Mouse (Mus musculus) forebrain, embryonic 15.5 days (tissue): ENCODE data around the gene Exoc6. TPM values are rescaled to one million over a fixed set of nuclear protein-coding genes. Genes with fewer than 3 reads are reported as not detected.
"Not testable (repeated sequence)": the region's sequence is repeated elsewhere in the genome, so short reads cannot be mapped to it uniquely, and the experiment has no call there.

Source experiments
- ATAC-seq: fragments of 200-750 bp; cut with Nextera tagmentation; replicated peaks from 2 replicates; pipeline ENCODE4 v1.8.0; 2017; ENCODE audit warnings: mild to moderate bottlenecking, moderate TSS enrichment, moderate library complexity
- H3K27ac ChIP-seq: fragments of 300-500 bp; sonication (generic); replicated peaks from 2 replicates; pipeline ENCODE4 v1.5.1; 2015; ENCODE audit warnings: mild to moderate bottlenecking, inconsistent platforms
- H3K27me3 ChIP-seq: fragments of 300-500 bp; sonication (generic); 2 replicates; pipeline ENCODE4 v1.6.1; 2015; ENCODE audit warnings: inconsistent platforms
- H3K36me3 ChIP-seq: fragments of 300-500 bp; sonication (generic); 2 replicates; pipeline ENCODE4 v1.6.1; 2015; ENCODE audit warnings: mild to moderate bottlenecking, inconsistent platforms
- H3K4me1 ChIP-seq: fragments of 300-500 bp; sonication (generic); 2 replicates; pipeline ENCODE4 v1.6.1; 2015; ENCODE audit warnings: inconsistent platforms
- H3K4me2 ChIP-seq: fragments of 300-500 bp; sonication (generic); replicated peaks from 2 replicates; pipeline ENCODE4 v1.6.1; 2015; ENCODE audit warnings: mild to moderate bottlenecking, inconsistent platforms
- H3K4me3 ChIP-seq: fragments of 300-500 bp; sonication (generic); 2 replicates; pipeline ENCODE4 v1.5.1; 2015; ENCODE audit warnings: mild to moderate bottlenecking, inconsistent platforms
- H3K9ac ChIP-seq: fragments of 300-500 bp; sonication (generic); replicated peaks from 2 replicates; pipeline ENCODE4 v1.6.1; 2015; ENCODE audit warnings: mild to moderate bottlenecking, inconsistent platforms
- H3K9me3 ChIP-seq: fragments of 300-500 bp; sonication (generic); 2 replicates; pipeline ENCODE4 v1.6.1; 2016; ENCODE audit warnings: inconsistent platforms
- WGBS: fragments of 180-500 bp; shearing (Covaris S2); methylation state at CpG from one replicate; pipeline ENCODE4 v1.1.7; 2015; ENCODE audit warnings: mixed read lengths; 5-methylcytosine and 5-hydroxymethylcytosine counted together
- polyA plus RNA-seq: library from polyadenylated mRNA; unstranded; fragments of >200 nt; fragmentation: Nextera tagmentation; extraction: Ambion mirVana; gene quantifications from 2 replicates; pipeline ENCODE4 v1.2.1, GENCODE M21; 2015

The Exoc6 gene
- polyA plus RNA-seq, 1 experiment from 2014 or later = 22.0 TPM

DNA sequence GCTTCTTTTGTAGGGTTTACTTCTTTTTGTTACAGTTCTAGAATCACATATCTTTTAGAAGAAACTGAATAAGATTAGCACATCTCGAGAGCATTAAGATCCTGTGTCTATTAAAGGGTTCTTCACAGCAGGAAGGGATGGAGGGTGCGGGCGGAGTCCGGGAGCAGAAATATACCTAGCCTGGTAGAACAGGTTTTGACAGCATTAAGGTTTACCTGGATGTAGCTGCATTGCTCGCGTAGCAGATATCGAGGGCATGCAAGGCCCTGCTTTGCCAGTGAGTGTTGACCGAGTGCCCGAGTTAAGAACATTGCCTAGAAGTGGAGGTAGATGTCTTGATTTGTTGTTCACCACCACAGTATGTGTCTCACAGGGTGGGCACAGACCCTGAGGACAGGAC lies 5.7 kb upstream of the Exoc6 start:
- no peak overlapping the region for H3K27ac ChIP-seq
- H3K27me3 ChIP-seq = peaks cover 7% of the 10 kb centered on the region; the same call in 1 of the 2 replicates
- no peaks in the 10 kb centered on the region for H3K36me3 ChIP-seq
- no peaks in the 10 kb centered on the region for H3K4me1 ChIP-seq
- 97% methylated on average over 9 of the region's 9 CpGs for WGBS
- ATAC-seq = no peak
- H3K9ac ChIP-seq = no peak overlapping the region
- no peaks in the 10 kb centered on the region for H3K9me3 ChIP-seq
- H3K4me2 ChIP-seq = no peak overlapping the region
- H3K4me3 ChIP-seq = no peak overlapping the region

DNA sequence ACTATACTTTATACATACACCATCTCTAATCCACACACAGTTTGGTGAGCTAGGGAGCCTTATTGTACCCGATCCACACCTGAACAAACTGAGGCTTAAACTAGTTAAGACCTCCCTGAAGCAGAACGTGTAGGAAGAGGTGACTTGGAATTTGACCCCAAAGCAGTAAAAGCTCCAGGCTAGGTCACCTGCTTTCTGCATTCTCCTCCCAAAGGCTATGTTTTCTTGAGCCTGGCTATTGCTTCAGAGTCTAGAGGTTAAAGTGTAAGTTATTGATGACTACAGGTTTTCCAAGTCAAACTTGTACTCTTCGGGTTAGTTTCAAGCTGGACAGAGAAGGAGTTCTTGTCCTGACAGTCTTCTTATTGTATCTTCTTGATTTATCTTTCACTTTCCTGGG lies 5.0 kb upstream of the Exoc6 start:
- no peak overlapping the region for H3K4me2 ChIP-seq
- H3K27ac ChIP-seq = no peak overlapping the region
- H3K9me3 ChIP-seq = no peaks in the 10 kb centered on the region
- no peak for ATAC-seq
- H3K9ac ChIP-seq = no peak overlapping the region
- peaks cover 7% of the 10 kb centered on the region; the same call in 1 of the 2 replicates for H3K27me3 ChIP-seq
- no peaks in the 10 kb centered on the region for H3K4me1 ChIP-seq
- H3K4me3 ChIP-seq = no peak overlapping the region
- no peaks in the 10 kb centered on the region for H3K36me3 ChIP-seq
- 88% methylated on average over 3 of the region's 3 CpGs for WGBS

DNA sequence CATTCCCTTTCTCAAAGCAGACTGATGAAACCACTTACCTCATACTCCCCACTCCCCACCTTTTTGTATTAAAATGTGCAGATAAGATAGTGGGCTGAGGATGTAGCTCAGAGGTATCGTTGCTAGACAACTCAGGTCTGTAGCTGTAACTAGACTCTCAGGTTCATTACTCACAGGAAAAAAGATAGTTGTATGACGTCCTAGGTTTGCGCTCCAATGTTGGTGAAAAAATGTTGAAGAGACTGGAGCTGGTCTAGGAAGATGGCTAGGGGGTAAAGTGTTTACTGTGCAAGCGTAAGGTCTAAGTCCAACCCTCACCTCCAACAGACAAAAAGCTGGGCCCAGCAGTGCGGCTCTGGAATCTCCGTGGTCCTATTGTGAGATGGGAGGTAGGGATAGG lies 4.5 kb upstream of the Exoc6 start:
- ATAC-seq = no peak
- Histone ChIP-seq H3K36me3 (no peaks in the 10 kb centered on the region), H3K9me3 (no peaks in the 10 kb centered on the region), H3K4me3 (no peak overlapping the region), H3K9ac (no peak overlapping the region), H3K27ac (no peak overlapping the region), H3K27me3 (peaks cover 7% of the 10 kb centered on the region; the same call in 1 of the 2 replicates), H3K4me1 (no peaks in the 10 kb centered on the region), H3K4me2 (no peak overlapping the region)
- 92% methylated on average over 6 of the region's 6 CpGs for WGBS

DNA sequence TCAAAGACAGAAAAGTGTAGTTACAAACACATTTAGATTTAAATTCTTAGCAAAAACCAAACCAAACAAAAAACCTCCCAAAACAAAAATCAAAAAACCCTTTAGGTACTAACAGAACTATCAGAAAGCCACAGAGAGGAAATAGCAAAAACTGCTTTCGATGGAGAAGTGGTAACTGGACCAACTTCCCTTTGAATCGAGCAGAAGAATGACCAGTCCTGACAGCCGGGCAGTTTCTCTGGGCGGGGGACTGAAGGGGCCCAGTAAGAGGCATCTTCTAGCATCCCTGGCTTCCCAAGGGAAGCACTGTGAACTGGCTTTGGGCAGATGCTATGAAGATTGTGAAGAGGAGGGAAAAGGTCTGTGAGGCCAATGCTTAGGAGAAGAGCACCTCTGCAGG lies 3.4 kb upstream of the Exoc6 start:
- Histone ChIP-seq H3K4me1 (0 out of 2 replicates have a peak, but pooled peaks cover 3% of the 10 kb centered on the region), H3K27me3 (peaks cover 7% of the 10 kb centered on the region; the same call in 1 of the 2 replicates), H3K9me3 (no peaks in the 10 kb centered on the region), H3K27ac (no peak overlapping the region), H3K4me2 (no peak overlapping the region), H3K9ac (no peak overlapping the region), H3K36me3 (no peaks in the 10 kb centered on the region), H3K4me3 (no peak overlapping the region)
- no peak for ATAC-seq
- WGBS = 76% methylated on average over 4 of the region's 4 CpGs

DNA sequence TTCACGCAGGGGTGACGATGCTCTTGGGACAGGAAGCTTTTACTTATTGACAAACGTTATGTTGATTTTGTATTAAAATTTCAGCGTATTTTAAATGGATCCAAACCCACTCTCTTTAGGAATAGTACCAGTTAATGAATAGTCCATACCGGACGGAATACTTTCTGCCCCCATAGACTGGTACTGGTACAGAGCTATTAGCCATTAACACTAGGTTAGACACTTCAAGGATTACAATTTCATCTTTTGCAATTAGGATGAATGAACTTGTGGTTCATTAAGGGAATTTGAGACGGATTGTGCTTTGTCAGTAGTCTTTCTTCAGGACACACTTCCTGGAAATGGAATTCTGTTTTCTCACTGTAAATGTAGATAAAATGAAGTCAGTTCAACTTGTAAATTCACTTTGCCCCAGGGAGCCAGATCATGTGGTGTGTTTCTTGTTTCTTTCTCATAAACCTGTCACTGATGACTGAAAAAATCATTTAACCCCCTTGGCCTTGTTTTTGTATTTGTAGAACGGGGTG lies 885 bp downstream of the Exoc6 start:
- H3K9me3 ChIP-seq = no peaks in the 10 kb centered on the region
- peak overlapping the region; percentile 70 for H3K4me2 ChIP-seq
- 0 out of 2 replicates have a peak overlapping the region, but pooled peaks have one; percentile 74 for H3K27ac ChIP-seq
- 11% methylated on average over 8 of the region's 8 CpGs for WGBS
- H3K4me1 ChIP-seq = 0 out of 2 replicates have a peak, but pooled peaks cover 3% of the 10 kb centered on the region
- H3K36me3 ChIP-seq = no peaks in the 10 kb centered on the region
- peak overlapping the region; percentile 62 for H3K4me3 ChIP-seq
- H3K27me3 ChIP-seq = peaks cover 7% of the 10 kb centered on the region; the same call in 1 of the 2 replicates
- peak; percentile 46 for ATAC-seq
- H3K9ac ChIP-seq = peak overlapping the region; percentile 77

DNA sequence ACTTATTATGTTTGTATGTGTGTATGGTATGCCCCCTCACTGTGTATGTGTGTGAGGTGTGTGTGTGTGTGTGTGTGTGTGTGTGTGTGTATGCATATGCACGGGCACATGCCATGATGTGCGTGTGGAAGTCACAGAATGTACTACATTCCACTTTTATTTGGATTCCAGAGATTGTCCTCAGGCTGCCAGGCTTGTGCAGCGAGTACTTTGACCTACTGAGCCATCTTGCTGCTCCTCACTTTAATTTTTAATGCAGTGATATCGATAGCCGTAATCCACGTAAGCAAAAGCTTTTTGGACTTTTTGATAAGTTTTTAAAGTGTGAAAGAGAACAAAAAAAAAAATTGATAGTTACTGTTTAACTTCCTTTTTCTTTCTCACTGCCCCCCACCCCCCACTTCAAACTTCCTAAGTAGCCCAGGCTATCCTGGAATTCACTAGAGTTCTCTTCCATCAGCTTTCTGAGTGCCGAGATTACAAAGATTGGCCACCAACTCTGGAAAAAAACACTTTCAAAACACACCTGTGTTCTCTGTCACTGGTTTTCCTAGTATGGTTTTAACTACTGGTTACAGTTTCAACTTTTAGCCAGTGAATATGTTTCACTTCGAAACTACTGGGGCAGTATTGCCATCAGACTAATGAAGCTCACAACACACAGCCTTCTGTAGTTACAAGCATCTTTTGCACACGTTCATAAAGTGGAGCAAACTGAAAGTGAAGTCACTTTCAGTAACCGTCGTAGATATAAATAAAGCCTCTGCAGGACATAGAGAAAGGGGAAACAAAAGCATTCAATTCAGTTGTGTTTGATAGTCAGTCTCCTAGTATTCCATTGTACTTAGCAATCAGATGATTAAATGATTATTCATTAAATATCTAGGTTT lies 3.4 kb downstream of the Exoc6 start:
- Histone ChIP-seq H3K27me3 (peaks cover 6% of the 10 kb centered on the region; the same call in 1 of the 2 replicates), H3K36me3 (no peaks in the 10 kb centered on the region), H3K9ac (no peak overlapping the region), H3K27ac (no peak overlapping the region), H3K4me3 (no peak overlapping the region), H3K4me2 (no peak overlapping the region), H3K4me1 (0 out of 2 replicates have a peak, but pooled peaks cover 3% of the 10 kb centered on the region), H3K9me3 (no peaks in the 10 kb centered on the region)
- WGBS = 78% methylated on average over 11 of the region's 11 CpGs
- no peak for ATAC-seq

DNA sequence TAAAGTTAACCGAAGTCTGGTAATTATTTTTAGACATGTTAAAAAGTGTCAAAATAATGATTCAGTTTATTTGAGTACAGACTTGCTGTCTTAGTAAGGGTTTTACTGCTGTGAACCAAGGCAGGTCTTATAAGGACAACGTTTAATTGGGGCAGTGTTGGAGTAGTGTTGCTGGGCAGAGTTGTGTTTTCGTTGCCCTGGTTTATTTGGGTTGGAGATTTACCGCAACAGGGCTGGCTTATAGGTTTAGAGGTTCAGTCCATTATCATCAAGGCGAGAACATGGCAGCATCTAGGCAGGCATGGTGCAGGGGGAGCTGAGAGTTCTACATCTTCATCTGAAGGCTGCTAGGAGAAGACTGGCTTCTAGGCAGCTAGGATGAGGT lies 4.0 kb downstream of the Exoc6 start:
- H3K4me2 ChIP-seq, H3K4me1 ChIP-seq, ATAC-seq, H3K4me3 ChIP-seq, H3K9ac ChIP-seq, H3K9me3 ChIP-seq, H3K36me3 ChIP-seq, H3K27ac ChIP-seq, H3K27me3 ChIP-seq: not testable (repeated sequence)
- 83% methylated on average over 5 of the region's 5 CpGs for WGBS

DNA sequence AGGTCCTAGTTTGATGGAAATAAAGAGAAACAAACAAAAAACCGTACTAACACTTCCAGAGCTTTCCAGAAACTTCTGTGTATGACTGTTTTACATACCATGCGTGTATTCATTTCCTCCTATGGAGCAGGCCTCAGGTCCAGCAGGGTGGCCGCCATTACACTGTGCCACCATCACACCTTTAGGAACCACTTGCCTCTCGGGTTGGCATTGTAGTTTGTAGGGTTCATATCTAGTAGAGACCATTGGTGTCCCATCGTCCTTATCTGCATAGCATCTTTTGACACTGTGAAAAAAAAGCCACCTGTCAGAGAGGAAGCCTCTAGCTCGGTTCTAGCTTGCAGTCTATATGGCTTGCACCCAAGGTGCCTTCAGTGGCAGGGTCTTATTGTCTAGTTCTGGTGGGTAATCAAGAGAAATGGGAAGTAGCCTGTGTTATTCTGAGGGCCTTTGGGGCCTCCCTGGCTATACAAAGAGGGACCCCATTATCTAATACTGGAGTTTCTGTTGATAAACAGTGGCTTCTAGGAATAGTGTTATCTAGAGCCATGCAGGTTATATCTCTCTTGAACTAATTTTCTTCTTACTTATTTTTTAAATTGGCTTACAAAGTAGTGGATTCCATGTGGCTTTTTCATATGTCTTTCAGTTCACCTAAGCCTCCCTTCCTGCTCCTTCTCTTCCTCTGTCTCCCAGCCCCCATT lies 5.8 kb downstream of the Exoc6 start:
- Histone ChIP-seq H3K36me3 (no peaks in the 10 kb centered on the region), H3K4me1 (peaks cover 18% of the 10 kb centered on the region), H3K9me3 (no peaks in the 10 kb centered on the region), H3K27ac (no peak overlapping the region), H3K27me3 (no peaks in the 10 kb centered on the region), H3K9ac (no peak overlapping the region), H3K4me3 (no peak overlapping the region), H3K4me2 (no peak overlapping the region)
- no peak for ATAC-seq
- 87% methylated on average over 6 of the region's 6 CpGs for WGBS

DNA sequence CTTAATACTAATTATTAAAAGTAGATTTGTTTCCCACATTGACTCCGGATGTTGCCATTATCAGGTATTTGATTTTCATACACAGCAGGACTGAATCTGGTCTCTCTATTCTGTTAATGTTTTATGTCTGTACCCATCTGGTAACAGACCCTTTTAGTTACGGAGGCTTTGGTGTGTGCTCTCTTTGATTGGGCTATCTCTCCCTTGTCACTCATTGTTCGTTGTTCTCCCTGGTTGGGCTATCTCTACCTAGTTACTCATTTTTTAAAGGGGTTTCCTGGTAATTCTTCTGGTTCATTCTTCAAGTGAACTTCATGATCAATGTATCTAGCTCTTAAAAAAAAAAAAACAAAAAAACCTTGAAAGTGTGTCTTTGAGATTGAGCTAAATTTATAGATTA lies 7.7 kb downstream of the Exoc6 start:
- Histone ChIP-seq H3K9ac (no peak overlapping the region), H3K27me3 (no peaks in the 10 kb centered on the region), H3K4me1 (peaks cover 23% of the 10 kb centered on the region), H3K4me3 (no peak overlapping the region), H3K36me3 (no peaks in the 10 kb centered on the region), H3K27ac (no peak overlapping the region), H3K4me2 (no peak overlapping the region), H3K9me3 (no peaks in the 10 kb centered on the region)
- ATAC-seq = no peak
- WGBS = 85% methylated on average over 3 of the region's 3 CpGs

DNA sequence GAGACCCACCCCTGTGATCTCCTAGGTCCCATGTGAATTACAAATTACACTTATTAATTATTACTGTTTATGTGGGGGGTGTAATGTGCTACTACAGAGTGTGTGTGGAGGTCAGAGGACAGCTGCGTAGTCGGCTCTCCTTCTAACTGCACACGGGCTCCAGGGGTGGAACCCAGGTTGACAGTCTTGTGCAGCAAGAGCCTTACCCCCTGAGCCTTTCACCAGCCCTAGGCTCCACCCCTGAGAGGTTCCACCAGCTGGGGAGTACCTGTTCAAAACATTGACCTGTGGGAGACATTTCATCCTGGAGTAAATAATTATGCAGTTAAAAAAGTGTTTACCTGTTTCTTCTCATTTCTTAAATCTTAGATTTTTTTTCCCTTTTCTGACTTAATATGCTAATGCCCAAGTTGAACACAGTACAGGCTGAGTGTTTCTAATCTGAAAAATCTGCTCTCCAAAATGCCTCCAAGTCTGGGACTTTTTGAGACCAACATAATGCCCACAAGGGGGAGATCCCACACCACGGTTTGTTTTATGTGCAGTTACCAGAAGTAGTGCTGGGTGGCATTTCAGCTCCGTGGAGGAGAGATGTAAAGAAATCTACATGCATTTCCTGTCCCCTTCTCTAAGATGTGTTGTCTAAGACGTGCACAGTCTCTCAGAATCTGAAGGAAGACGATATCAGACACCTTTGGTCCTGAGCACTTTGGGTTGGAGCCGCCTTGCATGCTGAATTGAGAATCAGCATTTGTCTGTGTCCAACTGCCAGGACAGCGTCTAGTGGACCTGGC lies 9.3 kb downstream of the Exoc6 start:
- no peaks in the 10 kb centered on the region for H3K27me3 ChIP-seq
- H3K9me3 ChIP-seq = no peaks in the 10 kb centered on the region
- ATAC-seq = peak; percentile 64
- no peaks in the 10 kb centered on the region for H3K36me3 ChIP-seq
- H3K4me2 ChIP-seq = 0 out of 2 replicates have a peak overlapping the region, but pooled peaks have one; percentile 18
- no peak overlapping the region for H3K27ac ChIP-seq
- peaks cover 23% of the 10 kb centered on the region for H3K4me1 ChIP-seq
- no peak overlapping the region for H3K4me3 ChIP-seq
- H3K9ac ChIP-seq = no peak overlapping the region
- WGBS = 35% methylated on average over 9 of the region's 9 CpGs

DNA sequence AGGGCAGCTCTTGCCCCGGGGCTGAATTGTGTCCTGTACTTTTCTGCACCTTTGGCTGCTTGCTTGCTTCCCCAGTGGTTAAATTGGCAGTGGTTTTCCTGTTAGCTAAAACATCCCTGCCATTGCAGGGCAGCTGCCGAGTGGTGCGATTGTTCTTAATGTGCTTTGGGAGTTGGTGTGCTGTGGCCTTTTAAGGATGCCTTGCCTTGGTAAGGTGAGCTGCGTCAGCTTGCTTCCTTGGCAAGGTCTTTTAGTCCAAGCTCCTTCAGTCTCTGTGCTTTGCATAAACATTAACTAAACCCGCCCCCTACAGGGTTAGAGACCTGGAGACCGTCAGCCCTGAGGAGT lies 9.8 kb downstream of the Exoc6 start:
- Histone ChIP-seq H3K27me3 (no peaks in the 10 kb centered on the region), H3K36me3 (no peaks in the 10 kb centered on the region), H3K4me1 (peaks cover 23% of the 10 kb centered on the region), H3K9me3 (no peaks in the 10 kb centered on the region), H3K9ac (no peak overlapping the region), H3K4me2 (0 out of 2 replicates have a peak overlapping the region, but pooled peaks have one; percentile 18), H3K27ac (no peak overlapping the region), H3K4me3 (no peak overlapping the region)
- WGBS = 24% methylated on average over 6 of the region's 6 CpGs
- no peak for ATAC-seq
